Mouse (Mus musculus): Measurements from ENCODE around the gene Vta1. TPM values are rescaled to one million over a fixed set of nuclear protein-coding genes. Genes with fewer than 3 reads are reported as not detected.

The Vta1 gene
- total RNA-seq, 1 experiment from 2014 or later = 49.3 TPM

Other genes with a start within 250 kb of the Vta1 start
- 0.58 and 1.1 TPM in 2 replicates for gene Adgrg6, start 159.9 kb downstream of the Vta1 start, total RNA-seq (2017)
- gene Nmbr, start within 50 bp of the Vta1 start, total RNA-seq (2017) = not detected in 2 replicates
- 0.35 TPM in 1 of 2 replicates, not detected in the other for gene Gje1, start 12.7 kb upstream of the Vta1 start, total RNA-seq (2017)

Measured in neutrophil, adult 5-6 weeks (primary cell).